8 mouse cellular contexts compared by ENCODE assay signal in the genomic region with DNA sequence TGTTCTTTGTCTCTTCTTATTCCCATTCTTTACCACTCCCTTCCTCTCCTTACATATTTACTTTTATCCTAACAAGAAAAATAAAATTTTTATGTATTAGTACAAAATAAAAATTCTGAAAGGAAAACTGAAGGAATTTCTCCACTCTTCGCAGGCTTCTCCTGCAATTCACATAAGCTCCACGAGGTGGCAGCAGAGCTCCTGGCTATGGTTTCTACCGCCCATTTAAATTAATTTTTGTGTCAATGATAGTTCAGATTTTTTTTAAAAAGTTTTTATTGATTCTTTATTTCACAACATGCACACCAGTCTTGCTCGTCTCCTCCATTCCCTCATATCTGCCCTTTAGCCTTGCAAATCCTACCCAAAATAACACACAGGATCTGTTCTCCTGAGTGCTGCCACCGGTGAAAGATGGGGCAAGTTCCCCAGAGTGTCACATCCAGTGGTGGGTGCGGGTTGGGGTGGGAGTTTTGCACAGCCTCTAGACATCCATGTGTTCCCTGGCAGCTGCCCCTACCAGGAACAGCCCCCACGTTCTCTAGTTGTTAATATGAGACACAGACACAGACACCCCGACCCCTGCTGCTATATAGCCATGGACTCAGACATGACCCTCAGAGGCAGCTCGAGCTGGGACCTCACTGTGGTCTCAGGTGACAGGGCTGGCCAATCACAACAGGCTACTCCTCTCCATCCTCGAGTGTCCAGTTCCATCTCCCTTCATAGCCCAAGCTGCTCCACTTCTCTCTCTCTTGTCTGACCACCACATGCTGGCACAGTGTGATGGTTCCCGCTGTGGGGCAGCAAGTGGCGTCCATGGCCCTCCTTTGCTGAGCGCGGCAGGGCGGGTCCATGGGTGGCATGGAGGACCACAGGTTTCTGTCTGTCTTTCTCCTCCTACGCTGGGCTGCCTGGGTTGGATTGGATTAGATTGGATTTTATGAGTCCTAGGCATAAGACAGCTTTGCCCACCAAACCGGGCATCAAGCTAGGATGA. TPM values are rescaled to one million over a fixed set of nuclear protein-coding genes. Genes with fewer than 3 reads are reported as not detected.
DNase-seq lines count a peak whose midpoint lies in the region; ATAC-seq and TF ChIP-seq lines count a peak whose summit lies in the region.

No protein-coding gene starts in this region.

- no peak overlapping the region for H3K27ac ChIP-seq in forebrain, embryonic 11.5 days (ENCODE audit: low read depth, low read length)
- no peak overlapping the region for H3K27ac ChIP-seq in forebrain, embryonic 10.5 days
- H3K27ac ChIP-seq in liver, postnatal 0 days (ENCODE audit: low read depth), result no peak overlapping the region

- no peaks in the 10 kb centered on the region for H3K9me3 ChIP-seq in forebrain, embryonic 11.5 days (ENCODE audit: control insufficient read depth, low read length)
- no peaks in the 10 kb centered on the region for H3K9me3 ChIP-seq in forebrain, embryonic 10.5 days
- peaks cover 2% of the 10 kb centered on the region; the same call in 1 of the 2 replicates for H3K9me3 ChIP-seq in liver, postnatal 0 days (ENCODE audit: low read length)

- H3K9ac ChIP-seq in forebrain, embryonic 11.5 days (ENCODE audit: low read length), result no peak overlapping the region
- H3K9ac ChIP-seq in liver, postnatal 0 days (replicated peaks), result no peak overlapping the region

- H3K36me3 ChIP-seq in forebrain, embryonic 11.5 days (ENCODE audit: control insufficient read depth, insufficient read depth, low read length), result no peaks in the 10 kb centered on the region
- no peaks in the 10 kb centered on the region for H3K36me3 ChIP-seq in forebrain, embryonic 10.5 days (replicated peaks)
- H3K36me3 ChIP-seq in liver, postnatal 0 days (replicated peaks; ENCODE audit: insufficient read depth, low read length), result no peaks in the 10 kb centered on the region

- no peak overlapping the region for H3K4me2 ChIP-seq in forebrain, embryonic 11.5 days (ENCODE audit: low read depth, low read length, severe bottlenecking)
- no peak overlapping the region for H3K4me2 ChIP-seq in liver, postnatal 0 days (ENCODE audit: low read depth, low read length)

- TF ChIP-seq CTCF in liver, postnatal 0 days (IDR thresholded peaks at IDR 0.05; ENCODE audit: low read depth), result peak; percentile 83

- no peaks in the 10 kb centered on the region for H3K27me3 ChIP-seq in forebrain, embryonic 11.5 days (ENCODE audit: control insufficient read depth, insufficient read depth, low read length)
- no peaks in the 10 kb centered on the region for H3K27me3 ChIP-seq in forebrain, embryonic 10.5 days (ENCODE audit: poor library complexity, severe bottlenecking)
- no peaks in the 10 kb centered on the region for H3K27me3 ChIP-seq in liver, postnatal 0 days (ENCODE audit: insufficient read depth, low read length)

- 0 out of 2 replicates have a peak, but pooled peaks cover 3% of the 10 kb centered on the region for H3K4me1 ChIP-seq in forebrain, embryonic 11.5 days (replicated peaks; ENCODE audit: control insufficient read depth, insufficient read depth, low read length)
- peaks cover 10% of the 10 kb centered on the region for H3K4me1 ChIP-seq in forebrain, embryonic 10.5 days
- no peaks in the 10 kb centered on the region for H3K4me1 ChIP-seq in liver, postnatal 0 days (ENCODE audit: insufficient read depth)

- ATAC-seq in forebrain, embryonic 11.5 days (replicated peaks; ENCODE audit: low FRiP score), result peak; percentile 53
- no peak for ATAC-seq in liver, postnatal 0 days

- WGBS in forebrain, embryonic 11.5 days, result 52% methylated on average over 17 of the region's 17 CpGs
- 55% methylated on average over 17 of the region's 17 CpGs for WGBS in forebrain, embryonic 10.5 days
- 47% methylated on average over 17 of the region's 17 CpGs for WGBS in liver, postnatal 0 days (ENCODE audit: insufficient replicate concordance)

- no peak overlapping the region for H3K4me3 ChIP-seq in forebrain, embryonic 11.5 days (ENCODE audit: low read depth, low read length)
- H3K4me3 ChIP-seq in forebrain, embryonic 10.5 days, result no peak overlapping the region
- no peak overlapping the region for H3K4me3 ChIP-seq in liver, postnatal 0 days (ENCODE audit: low read depth, low read length)

- peak; percentile 57 for DNase-seq in forebrain, embryonic 11.5 days (ENCODE audit: low spot score)
- DNase-seq in forebrain, embryonic 10.5 days (ENCODE audit: extremely low spot score, low spot score), result no peak
- DNase-seq in right cerebral cortex, postnatal 10 days (ENCODE audit: low spot score in 2 of 2), result peak; percentile 32 to 66
- no peak for DNase-seq in right cerebral cortex, adult 18-20 months
- DNase-seq in embryo, embryonic 10.5 days (ENCODE audit: low spot score), result peak; percentile 48
- peak; percentile 14 for DNase-seq in hindlimb bud, embryonic 11.5 days (ENCODE audit: extremely low spot score, low read depth, low spot score)
- DNase-seq in liver, postnatal 0 days, result peak; percentile 34
- DNase-seq in testis, postnatal 10 days (ENCODE audit: low spot score), result peak; percentile 61

- no peak for TF ChIP-seq EP300 in liver, postnatal 0 days (IDR thresholded peaks at IDR 0.05; ENCODE audit: low read depth)

RNA-seq across cellular contexts. Expression of a gene that starts 18.3 kb away (rescaled TPM):
- not detected in 2 replicates for polyA plus RNA-seq in forebrain, embryonic 11.5 days (2014; fragmentation: Nextera tagmentation; extraction: Ambion mirVana)
- polyA plus RNA-seq in forebrain, embryonic 10.5 days (2016; fragmentation: Nextera tagmentation; extraction: Ambion mirVana), result not detected in 2 replicates
- polyA plus RNA-seq in liver, postnatal 0 days (2015; fragmentation: Nextera tagmentation; extraction: Ambion mirVana), result 213 and 228 TPM in 2 replicates

Comparison
In these comparisons a context has a peak if more than half of its experiments do, and no peak if none do; other contexts are left out.
1. DNase-seq: peak in forebrain, embryonic 11.5 days (single experiment), right cerebral cortex, postnatal 10 days (2 of 2), embryo, embryonic 10.5 days (single experiment), hindlimb bud, embryonic 11.5 days (single experiment), liver, postnatal 0 days (single experiment) and testis, postnatal 10 days (single experiment); none in forebrain, embryonic 10.5 days (single experiment) and right cerebral cortex, adult 18-20 months (single experiment).
2. RNA of a gene that starts 18.3 kb away (polyA plus RNA-seq): 213 to 228 TPM in liver, postnatal 0 days; not detected in forebrain, embryonic 11.5 days and not detected in forebrain, embryonic 10.5 days; every median in the first group is over 100 times any median in the second.